Mouse (Mus musculus) hindbrain, embryonic 13.5 days (tissue): Measurements from ENCODE around the gene Zfp683. TPM values are rescaled to one million over a fixed set of nuclear protein-coding genes. Genes with fewer than 3 reads are reported as not detected.

Source experiments
- ATAC-seq: fragments of 200-750 bp; cut with Nextera tagmentation; 2 replicates; pipeline ENCODE4 v1.8.0; 2017; ENCODE audit warnings: moderate TSS enrichment; ENCODE audit not compliant: low FRiP score
- H3K27ac ChIP-seq: fragments of 300-500 bp; sonication (generic); 2 replicates; pipeline ENCODE4 v1.5.1; 2015; ENCODE audit warnings: inconsistent platforms, mild to moderate bottlenecking, moderate library complexity
- H3K27me3 ChIP-seq: fragments of 300-500 bp; sonication (generic); 2 replicates; pipeline ENCODE4 v1.6.1; 2015; ENCODE audit warnings: mild to moderate bottlenecking, inconsistent platforms
- H3K36me3 ChIP-seq: fragments of 300-500 bp; sonication (generic); 2 replicates; pipeline ENCODE4 v1.6.1; 2015; ENCODE audit warnings: mild to moderate bottlenecking, inconsistent platforms
- H3K4me1 ChIP-seq: fragments of 300-500 bp; sonication (generic); replicated peaks from 2 replicates; pipeline ENCODE4 v1.6.1; 2015; ENCODE audit warnings: inconsistent platforms
- H3K4me2 ChIP-seq: fragments of 300-500 bp; sonication (generic); 2 replicates; pipeline ENCODE4 v1.6.1; 2015; ENCODE audit warnings: inconsistent platforms, mild to moderate bottlenecking, moderate library complexity
- H3K4me3 ChIP-seq: fragments of 300-500 bp; sonication (generic); 2 replicates; pipeline ENCODE4 v1.5.1; 2015; ENCODE audit warnings: mild to moderate bottlenecking, inconsistent platforms
- H3K9ac ChIP-seq: fragments of 300-500 bp; sonication (generic); 2 replicates; pipeline ENCODE4 v1.6.1; 2015; ENCODE audit warnings: mild to moderate bottlenecking, inconsistent platforms
- H3K9me3 ChIP-seq: fragments of 300-500 bp; sonication (generic); 2 replicates; pipeline ENCODE4 v1.6.1; 2016; ENCODE audit warnings: inconsistent platforms
- WGBS: fragments of 180-500 bp; shearing (Covaris S2); methylation state at CpG from one replicate; pipeline ENCODE4 v1.1.7; 2015; 5-methylcytosine and 5-hydroxymethylcytosine counted together
- polyA plus RNA-seq: library from polyadenylated mRNA; unstranded; fragments of >200 nt; fragmentation: Nextera tagmentation; extraction: Ambion mirVana; gene quantifications from 2 replicates; pipeline ENCODE4 v1.2.1, GENCODE M21; 2015

The Zfp683 gene
- polyA plus RNA-seq, 1 experiment from 2014 or later, result not detected

DNA sequence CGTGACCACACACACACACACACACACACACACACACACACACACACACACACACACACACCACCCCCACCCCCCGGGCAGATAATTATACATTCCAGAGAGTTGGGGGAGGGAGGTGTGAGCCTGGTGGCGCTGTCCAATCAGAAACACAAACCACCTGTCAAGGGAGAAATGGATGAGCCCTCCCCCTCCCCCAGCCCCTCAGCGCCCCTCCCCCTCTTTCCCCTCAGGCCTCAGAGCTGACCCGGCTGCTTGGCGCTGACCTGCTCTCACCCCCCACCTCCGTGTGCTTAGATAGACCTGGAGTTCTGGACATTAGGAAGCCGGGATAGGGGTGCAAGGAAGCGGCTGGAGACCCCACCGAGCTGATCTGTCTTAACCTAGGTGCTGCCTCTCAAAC, 34.4 kb upstream of the Zfp683 start:
- Histone ChIP-seq H3K27me3 (peaks cover 20% of the 10 kb centered on the region), H3K4me2 (peak overlapping the region; percentile 57), H3K9ac (peak overlapping the region; percentile 53; the same call in 1 of the 2 replicates), H3K4me3 (peak overlapping the region; percentile 36), H3K4me1 (peaks cover 44% of the 10 kb centered on the region), H3K27ac (peak overlapping the region; percentile 68), H3K36me3 (no peaks in the 10 kb centered on the region), H3K9me3 (no peaks in the 10 kb centered on the region)
- 0% methylated on average over 8 of the region's 10 CpGs for WGBS
- no peak for ATAC-seq

DNA sequence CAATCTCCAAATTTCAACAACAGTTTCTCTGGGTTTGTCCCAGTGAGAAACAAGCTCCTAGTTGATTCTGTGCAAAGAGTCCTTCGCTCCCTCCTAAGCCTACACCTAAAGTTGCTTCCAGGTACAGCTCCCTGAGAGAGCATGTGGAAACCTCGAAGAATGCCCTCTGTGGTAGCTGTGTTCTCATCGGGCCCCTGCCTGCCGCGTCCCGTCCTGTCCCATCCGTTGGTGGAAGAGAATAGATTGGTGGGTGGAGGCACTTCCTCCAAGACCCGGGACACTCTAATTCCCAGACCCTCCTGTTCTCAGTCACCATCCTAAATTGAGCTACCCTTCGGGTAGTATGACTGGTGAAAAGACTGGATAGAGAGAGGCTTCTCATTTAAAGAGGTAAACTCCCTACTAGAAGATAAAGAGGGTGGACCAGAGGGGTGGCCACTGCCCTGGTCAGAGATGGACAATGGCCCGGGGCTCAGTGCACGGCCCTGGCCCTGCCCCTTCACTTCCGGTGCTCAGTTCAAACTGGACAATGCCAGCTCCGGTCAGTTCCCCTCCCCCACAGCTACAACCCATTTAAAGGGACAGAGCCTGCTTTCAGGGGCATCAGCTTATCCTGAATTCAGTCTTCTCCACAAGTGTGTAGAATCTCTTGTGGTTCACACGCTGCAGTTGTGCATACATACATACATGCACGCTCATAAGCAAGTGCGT, 33.8 kb upstream of the Zfp683 start:
- Histone ChIP-seq H3K27ac (peak overlapping the region; percentile 68), H3K9ac (peak overlapping the region; percentile 53; the same call in 1 of the 2 replicates), H3K4me3 (peak overlapping the region; percentile 36), H3K4me1 (peaks cover 44% of the 10 kb centered on the region), H3K4me2 (peak overlapping the region; percentile 57), H3K27me3 (peaks cover 20% of the 10 kb centered on the region), H3K9me3 (no peaks in the 10 kb centered on the region), H3K36me3 (no peaks in the 10 kb centered on the region)
- 2% methylated on average over 16 of the region's 16 CpGs for WGBS
- ATAC-seq, result no peak; the same call in 1 of the 2 replicates

DNA sequence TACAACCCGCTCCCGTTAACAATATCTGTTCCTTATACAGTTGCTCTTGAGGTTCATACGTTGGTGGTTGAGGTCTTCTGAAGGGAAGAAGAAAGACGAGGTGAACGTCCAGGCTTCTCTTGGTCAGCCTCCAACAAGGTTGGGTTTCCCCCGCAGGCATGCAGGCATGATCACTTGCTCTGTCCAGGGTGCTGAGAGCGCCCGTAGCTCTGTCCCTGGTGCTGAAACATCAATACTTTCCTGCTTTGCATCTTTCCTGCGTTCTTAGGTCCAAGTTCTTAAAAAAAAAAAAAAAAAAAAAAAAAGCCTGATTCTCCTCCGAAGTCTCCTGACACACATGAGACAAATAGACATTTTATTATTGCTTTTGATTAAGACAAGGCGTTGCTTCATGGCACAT, 33.0 kb upstream of the Zfp683 start:
- Histone ChIP-seq H3K9ac (peak overlapping the region; percentile 53; the same call in 1 of the 2 replicates), H3K4me2 (peak overlapping the region; percentile 57; the same call in 1 of the 2 replicates), H3K36me3 (no peaks in the 10 kb centered on the region), H3K4me3 (no peak overlapping the region), H3K27ac (no peak overlapping the region), H3K9me3 (no peaks in the 10 kb centered on the region), H3K4me1 (peaks cover 44% of the 10 kb centered on the region), H3K27me3 (peaks cover 20% of the 10 kb centered on the region)
- WGBS, result 4% methylated on average over 11 of the region's 11 CpGs
- no peak for ATAC-seq

DNA sequence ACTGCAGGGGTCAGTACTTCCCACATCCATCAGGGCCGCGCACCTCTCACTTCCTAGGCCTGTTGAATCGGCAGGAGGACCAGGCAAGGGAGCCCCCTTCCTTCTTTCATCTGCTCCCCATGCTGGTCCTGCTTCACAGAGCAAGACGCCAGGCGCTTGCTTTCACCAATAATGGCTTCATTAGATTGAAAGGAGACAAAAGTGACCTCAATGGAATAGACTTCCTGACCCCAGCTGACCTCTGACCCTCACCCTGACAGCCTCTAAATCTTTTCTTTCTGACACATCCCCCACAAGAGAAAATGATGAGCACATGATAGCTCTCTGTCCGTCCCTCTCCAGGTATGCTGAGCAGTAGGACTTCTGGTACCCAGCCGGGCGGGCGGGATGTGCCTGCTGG, 27.8 kb upstream of the Zfp683 start:
- Histone ChIP-seq H3K4me3 (no peak overlapping the region), H3K9me3 (no peaks in the 10 kb centered on the region), H3K27ac (no peak overlapping the region), H3K4me1 (no peaks in the 10 kb centered on the region), H3K9ac (no peak overlapping the region), H3K27me3 (0 out of 2 replicates have a peak, but pooled peaks cover 2% of the 10 kb centered on the region), H3K36me3 (no peaks in the 10 kb centered on the region), H3K4me2 (no peak overlapping the region)
- no peak for ATAC-seq
- 18% methylated on average over 9 of the region's 9 CpGs for WGBS

DNA sequence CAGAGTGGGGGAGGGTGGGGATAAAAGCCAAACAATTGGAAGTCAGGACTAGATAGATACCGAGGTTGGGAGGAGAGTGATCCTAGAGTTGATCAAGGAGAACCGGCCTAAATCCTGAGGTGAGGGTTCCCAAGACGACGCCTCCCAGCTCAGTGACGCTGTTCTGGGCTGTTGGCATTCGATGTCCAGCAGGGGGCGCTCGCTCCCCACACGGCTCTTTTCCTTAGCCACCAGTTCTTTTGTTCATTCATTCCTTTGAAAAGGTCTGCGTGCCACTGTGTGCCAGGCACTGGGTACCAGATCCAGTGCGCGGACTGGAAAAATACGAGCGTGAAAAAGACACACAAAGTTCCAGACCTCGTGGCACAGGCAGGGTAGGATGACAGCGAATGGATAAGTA, 17.7 kb upstream of the Zfp683 start:
- Histone ChIP-seq H3K36me3 (no peaks in the 10 kb centered on the region), H3K9ac (no peak overlapping the region), H3K4me1 (no peaks in the 10 kb centered on the region), H3K27ac (no peak overlapping the region), H3K27me3 (peaks cover 10% of the 10 kb centered on the region; the same call in 1 of the 2 replicates), H3K9me3 (no peaks in the 10 kb centered on the region), H3K4me2 (peak overlapping the region; percentile 26), H3K4me3 (no peak overlapping the region)
- 4% methylated on average over 16 of the region's 16 CpGs for WGBS
- 0 out of 2 replicates have a peak, but pooled peaks have one; percentile 39 for ATAC-seq

DNA sequence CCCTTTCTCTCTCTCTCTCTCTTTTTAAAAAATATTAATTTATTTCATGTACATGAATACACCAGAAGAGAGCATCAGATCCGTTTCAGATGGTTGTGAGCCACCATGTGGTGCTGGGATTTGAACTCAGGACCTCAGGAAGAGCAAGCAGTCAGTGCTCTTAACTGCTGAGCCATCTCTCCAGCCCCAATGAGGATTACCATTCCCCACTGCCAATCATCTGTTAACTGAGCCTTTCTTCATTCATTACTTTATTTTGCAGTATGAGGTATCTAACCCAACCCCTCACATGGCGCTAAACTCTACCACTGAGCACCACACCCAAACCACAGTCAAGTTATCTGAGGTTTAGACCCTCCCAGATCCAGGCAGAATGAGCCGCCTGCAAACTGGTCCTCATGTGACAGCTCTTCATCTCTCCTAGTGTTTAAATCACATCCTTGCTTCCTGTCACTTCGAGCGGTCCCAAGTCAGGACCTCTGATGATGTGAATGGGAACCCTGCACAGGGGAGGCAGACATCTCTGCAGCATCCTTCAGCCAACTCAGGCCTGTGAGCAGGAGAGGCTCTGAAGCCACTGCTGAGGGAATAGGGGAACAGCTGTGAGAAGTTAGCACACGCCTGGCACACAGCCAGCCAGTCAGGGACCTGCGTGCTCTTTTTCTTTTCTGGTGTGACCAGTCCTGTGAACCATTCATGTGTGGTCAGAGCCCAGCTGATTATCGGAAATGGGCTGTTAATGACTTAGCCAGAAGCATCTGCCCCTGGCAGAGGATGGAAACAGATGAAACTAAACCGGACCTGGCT, 12.1 kb upstream of the Zfp683 start:
- Histone ChIP-seq H3K36me3 (no peaks in the 10 kb centered on the region), H3K9ac (no peak overlapping the region), H3K27me3 (peaks cover 7% of the 10 kb centered on the region; the same call in 1 of the 2 replicates), H3K27ac (no peak overlapping the region), H3K4me1 (peaks cover 7% of the 10 kb centered on the region; the same call in 1 of the 2 replicates), H3K4me2 (no peak overlapping the region), H3K4me3 (no peak overlapping the region), H3K9me3 (no peaks in the 10 kb centered on the region)
- 53% methylated on average over 9 of the region's 9 CpGs for WGBS
- no peak for ATAC-seq

DNA sequence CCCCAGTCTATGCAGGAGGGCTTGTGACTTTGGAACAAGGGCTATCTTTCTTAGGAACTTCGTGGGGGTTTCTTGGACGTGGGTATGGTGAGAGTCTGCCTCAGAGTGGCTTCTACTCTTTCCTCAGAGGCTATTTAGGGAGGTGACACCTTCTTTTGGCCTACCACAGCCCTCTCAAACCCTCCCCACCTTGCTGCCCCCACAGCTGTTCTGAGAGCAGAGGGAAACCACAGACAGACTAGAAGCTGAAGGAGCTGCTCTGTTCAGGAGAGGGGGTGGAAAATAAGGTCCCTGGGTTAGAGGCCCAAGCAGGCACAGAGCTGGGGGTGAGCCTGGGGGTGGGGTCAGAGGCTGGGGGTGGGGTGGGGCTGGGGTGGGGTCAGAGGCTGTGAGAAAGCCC, 10.6 kb upstream of the Zfp683 start:
- no peak for ATAC-seq

DNA sequence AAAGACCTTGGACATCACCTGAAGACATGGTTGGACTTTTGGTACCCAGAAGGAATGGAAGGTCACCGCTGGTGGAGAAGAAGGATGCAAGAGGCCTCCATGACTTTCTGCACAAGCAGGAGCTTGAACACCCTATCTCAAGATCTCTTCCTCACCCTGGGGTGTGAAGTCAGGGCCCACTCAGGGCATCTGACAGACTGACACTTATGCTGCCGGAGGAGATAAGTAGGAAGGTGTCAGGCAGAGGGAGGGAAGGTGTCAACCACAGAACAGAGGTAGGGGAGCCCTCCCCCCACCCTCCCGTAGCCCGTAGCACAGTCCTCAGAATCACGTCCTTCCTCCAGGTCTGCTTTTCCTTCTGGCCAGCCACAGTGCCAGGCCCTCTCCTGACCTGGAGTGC, 6.0 kb upstream of the Zfp683 start:
- H3K27ac ChIP-seq, result no peak overlapping the region
- 82% methylated on average over 5 of the region's 5 CpGs for WGBS
- no peak overlapping the region for H3K4me3 ChIP-seq
- H3K36me3 ChIP-seq, result no peaks in the 10 kb centered on the region
- no peak overlapping the region for H3K4me2 ChIP-seq
- H3K9me3 ChIP-seq, result no peaks in the 10 kb centered on the region
- peaks cover 7% of the 10 kb centered on the region; the same call in 1 of the 2 replicates for H3K4me1 ChIP-seq
- ATAC-seq, result no peak
- H3K27me3 ChIP-seq, result no peaks in the 10 kb centered on the region
- H3K9ac ChIP-seq, result no peak overlapping the region

More for the DNA sequence above, 10.6 kb upstream of the Zfp683 start:
- Histone ChIP-seq H3K27me3 (0 out of 2 replicates have a peak, but pooled peaks cover 4% of the 10 kb centered on the region), H3K4me2 (no peak overlapping the region), H3K27ac (no peak overlapping the region), H3K36me3 (no peaks in the 10 kb centered on the region), H3K9me3 (no peaks in the 10 kb centered on the region), H3K4me3 (no peak overlapping the region), H3K9ac (no peak overlapping the region), H3K4me1 (peaks cover 7% of the 10 kb centered on the region; the same call in 1 of the 2 replicates)
- 73% methylated on average over 2 of the region's 2 CpGs for WGBS

DNA sequence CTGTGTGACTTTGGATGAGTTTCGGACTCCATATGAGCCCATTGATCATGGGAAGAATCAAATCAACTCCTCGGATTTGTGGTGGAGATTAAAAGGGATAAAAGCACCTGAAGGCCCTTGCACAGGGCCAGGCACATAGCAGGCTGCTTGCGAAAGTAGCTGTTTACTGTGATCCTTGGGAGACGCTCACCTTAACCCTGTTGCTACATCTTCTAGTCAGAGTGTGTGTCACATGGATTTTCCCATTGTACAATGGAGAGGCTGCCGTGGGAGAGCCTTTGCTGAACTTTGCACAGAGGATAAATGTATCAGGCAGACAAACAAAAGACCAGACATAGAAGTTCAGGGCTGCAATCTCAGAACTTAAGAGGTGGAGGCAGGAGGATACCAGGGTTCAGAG, 1.7 kb upstream of the Zfp683 start:
- 87% methylated on average over 5 of the region's 5 CpGs for WGBS
- H3K27ac ChIP-seq, result no peak overlapping the region
- ATAC-seq, result no peak
- no peak overlapping the region for H3K9ac ChIP-seq
- no peaks in the 10 kb centered on the region for H3K9me3 ChIP-seq
- no peaks in the 10 kb centered on the region for H3K36me3 ChIP-seq
- H3K4me1 ChIP-seq, result peaks cover 10% of the 10 kb centered on the region; the same call in 1 of the 2 replicates
- H3K27me3 ChIP-seq, result peaks cover 9% of the 10 kb centered on the region; the same call in 1 of the 2 replicates
- H3K4me3 ChIP-seq, result no peak overlapping the region
- H3K4me2 ChIP-seq, result no peak overlapping the region

DNA sequence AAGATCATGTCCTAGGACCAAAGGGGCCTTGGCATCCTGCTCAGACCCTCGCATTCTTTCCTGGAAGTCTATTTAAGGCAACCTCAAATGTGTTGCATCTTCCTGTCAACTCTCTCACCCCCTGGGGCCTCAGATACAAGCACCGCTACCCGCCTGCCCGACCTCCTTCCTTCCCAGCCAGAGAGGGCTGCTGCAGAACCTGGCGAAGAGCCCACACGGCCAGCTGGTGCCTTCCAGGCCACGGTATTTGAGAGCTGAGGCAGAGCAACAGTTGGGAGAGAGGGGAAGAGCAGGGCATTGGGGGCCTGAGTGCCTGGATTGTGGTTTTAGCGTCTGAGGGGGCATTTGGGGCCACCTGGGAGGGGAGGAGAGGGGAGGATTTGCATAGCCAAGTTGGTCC, 1.1 kb upstream of the Zfp683 start:
- Histone ChIP-seq H3K9ac (no peak overlapping the region), H3K27me3 (peaks cover 13% of the 10 kb centered on the region; the same call in 1 of the 2 replicates), H3K27ac (no peak overlapping the region), H3K9me3 (no peaks in the 10 kb centered on the region), H3K36me3 (no peaks in the 10 kb centered on the region), H3K4me2 (no peak overlapping the region), H3K4me1 (peaks cover 10% of the 10 kb centered on the region; the same call in 1 of the 2 replicates), H3K4me3 (no peak overlapping the region)
- 27% methylated on average over 8 of the region's 8 CpGs for WGBS
- ATAC-seq, result no peak

DNA sequence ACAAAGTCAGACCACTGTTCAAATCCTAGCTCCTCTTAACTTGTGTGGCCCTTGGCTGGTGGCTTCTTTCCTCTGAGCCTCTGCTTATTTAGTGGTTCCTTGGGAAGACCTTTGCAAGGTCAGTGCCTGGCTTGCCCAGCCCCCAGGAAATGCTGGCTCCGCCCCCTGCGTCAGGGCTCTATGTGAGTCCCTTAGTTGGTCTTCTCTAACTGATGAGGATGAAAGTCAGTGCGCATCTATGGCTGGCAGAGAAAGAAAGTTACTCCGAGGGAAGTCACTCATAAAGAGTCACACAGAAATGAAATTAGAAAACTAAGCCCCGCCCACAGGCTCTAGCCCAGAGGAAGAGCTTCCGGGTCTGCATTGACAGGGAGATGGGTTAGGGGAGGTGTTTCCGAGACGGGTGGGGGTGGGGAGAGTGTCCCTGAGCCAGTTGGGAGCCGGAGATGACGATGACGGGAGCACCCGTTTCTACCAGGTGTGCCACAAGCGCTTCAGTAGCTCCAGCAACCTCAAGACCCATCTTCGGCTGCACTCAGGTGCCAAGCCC, 4.6 kb downstream of the Zfp683 start:
- ATAC-seq, result no peak
- H3K4me3 ChIP-seq, result no peak overlapping the region
- WGBS, result 29% methylated on average over 14 of the region's 14 CpGs
- no peaks in the 10 kb centered on the region for H3K4me1 ChIP-seq
- no peaks in the 10 kb centered on the region for H3K9me3 ChIP-seq
- no peaks in the 10 kb centered on the region for H3K36me3 ChIP-seq
- H3K4me2 ChIP-seq, result no peak overlapping the region
- H3K9ac ChIP-seq, result no peak overlapping the region
- H3K27me3 ChIP-seq, result peaks cover 44% of the 10 kb centered on the region
- no peak overlapping the region for H3K27ac ChIP-seq

DNA sequence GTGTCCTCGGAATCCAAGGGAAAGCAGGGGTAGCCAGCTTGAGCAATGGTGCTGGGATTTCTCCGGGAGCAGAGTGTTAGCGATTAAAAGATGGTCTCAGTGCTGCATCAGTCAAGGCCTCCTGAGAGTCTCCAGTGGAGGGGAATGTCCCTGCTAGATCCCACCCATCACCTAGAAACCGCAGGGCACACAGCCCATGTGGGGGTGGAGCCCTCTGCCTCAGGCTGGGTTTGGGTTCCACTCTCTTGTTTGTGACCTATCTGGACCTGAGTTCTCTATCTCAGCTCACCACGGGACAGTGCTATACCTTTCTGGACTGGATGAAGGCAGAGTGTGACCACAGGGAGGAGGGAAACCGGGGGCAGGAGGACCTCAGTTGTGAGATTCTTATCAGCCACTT, 5.3 kb downstream of the Zfp683 start:
- Histone ChIP-seq H3K4me1 (no peaks in the 10 kb centered on the region), H3K27ac (no peak overlapping the region), H3K36me3 (no peaks in the 10 kb centered on the region), H3K27me3 (peaks cover 40% of the 10 kb centered on the region), H3K9me3 (no peaks in the 10 kb centered on the region), H3K4me3 (no peak overlapping the region), H3K4me2 (no peak overlapping the region), H3K9ac (no peak overlapping the region)
- ATAC-seq, result no peak
- WGBS, result 86% methylated on average over 6 of the region's 6 CpGs
